Mouse (Mus musculus) frontal cortex, postnatal 10 days (tissue): ENCODE measurements around the gene Odc1.
"Not testable (repeated sequence)": the region's sequence is repeated elsewhere in the genome, so short reads cannot be mapped to it uniquely, and the experiment has no call there.

Experiments
- DNase-seq, 2 experiments: peaks; one replicate each; pipeline ENCODE4 v3.0.0; 2022; ENCODE audit warnings: low spot score in 2 of 2, mixed read lengths in 1 of 2

Gene Odc1

DNA sequence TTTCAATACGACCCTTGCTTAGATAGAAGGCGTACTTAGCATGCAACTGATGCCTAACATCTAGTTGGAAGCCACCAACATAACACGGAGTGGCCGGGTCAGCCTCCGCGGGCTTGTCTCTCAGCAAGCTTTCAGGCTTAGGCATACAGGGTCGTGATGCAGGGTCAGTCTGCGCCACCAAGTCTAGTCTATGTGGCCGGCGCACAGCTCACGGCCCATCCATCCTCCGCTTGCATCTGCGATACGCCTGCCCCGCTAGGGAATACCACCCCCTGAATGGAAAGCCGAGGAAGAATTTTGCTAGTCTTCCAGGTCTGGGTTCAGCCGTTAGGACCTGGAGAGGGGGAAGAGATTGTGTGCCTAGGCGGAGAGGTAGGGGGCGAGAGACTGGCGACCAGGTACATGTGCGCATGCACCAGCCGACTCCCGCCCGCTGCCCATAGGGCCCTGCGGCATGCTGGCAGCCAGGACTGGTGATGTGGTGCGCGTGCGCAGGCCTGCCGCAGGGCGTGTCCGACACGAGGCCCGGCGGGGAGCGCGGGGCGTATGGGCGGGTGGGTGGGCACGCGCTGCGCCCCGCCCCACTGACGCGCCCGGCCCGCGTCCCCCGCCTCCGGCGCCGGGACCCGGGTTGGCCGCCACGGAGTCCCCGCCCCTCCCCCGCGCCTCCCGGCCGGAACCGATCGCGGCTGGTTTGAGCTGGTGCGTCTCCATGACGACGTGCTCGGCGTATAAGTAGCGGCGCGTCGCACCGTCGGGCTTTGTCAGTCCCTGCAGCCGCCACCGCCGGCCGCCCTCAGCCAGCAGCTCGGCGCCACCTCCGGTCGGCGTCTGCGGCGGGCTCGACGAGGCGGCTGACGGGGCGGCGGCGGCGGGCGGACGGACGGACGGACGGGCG lies at the start of gene Odc1:
Gene Odc1, plus strand, starts transcription at position 586 of the 898 bp plus-strand sequence.
- peak; percentile 97 to 98 for DNase-seq

DNA sequence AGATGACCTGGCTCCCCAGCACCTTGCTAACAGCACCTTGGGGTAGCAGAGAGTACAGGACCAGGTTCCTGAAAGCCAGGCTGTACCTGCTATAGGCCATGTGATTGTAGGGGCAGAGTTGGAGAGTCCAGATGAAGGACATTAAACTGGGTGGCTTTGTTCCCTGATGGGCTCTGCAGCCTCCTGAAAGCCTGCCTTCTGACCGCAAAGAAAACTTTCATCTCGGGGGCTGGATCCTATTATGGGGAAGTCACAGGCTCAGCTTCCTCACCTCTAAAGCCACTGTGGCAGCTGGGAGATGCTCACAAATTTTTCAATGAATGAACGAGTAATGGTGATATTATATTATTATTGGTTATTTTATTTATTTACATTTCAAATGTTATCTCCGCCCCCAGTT lies 49.8 kb upstream of the Odc1 start:
- DNase-seq, result no peak

DNA sequence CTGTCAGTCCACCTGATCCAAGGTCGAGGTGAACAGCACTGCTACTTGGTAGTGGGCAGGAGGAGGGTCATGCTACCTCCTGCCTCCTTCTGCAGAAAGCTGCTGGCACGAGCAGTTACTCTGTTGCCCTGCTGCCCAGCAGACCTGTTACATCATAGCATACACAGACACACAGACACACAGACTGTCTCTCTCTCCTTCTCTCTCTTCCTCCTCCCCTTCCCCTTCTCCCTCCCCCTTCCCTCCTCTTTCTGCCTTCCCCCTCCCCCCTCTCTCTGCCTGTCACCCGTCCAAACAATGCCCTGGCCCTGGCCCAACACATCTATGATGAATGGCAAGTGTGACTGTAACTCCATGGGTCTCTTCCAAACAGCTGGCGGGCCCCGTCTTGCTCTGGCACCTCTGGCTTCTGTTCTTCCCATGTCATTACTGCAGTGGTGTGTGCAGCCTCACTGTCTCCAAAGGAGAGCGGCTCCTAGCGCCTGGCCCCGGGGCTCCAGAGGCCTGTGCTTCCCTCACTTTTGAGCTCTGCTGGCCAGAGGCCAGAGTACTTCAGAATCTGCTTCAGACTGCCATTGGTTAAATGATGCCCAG lies 48.6 kb upstream of the Odc1 start:
- no peak for DNase-seq

DNA sequence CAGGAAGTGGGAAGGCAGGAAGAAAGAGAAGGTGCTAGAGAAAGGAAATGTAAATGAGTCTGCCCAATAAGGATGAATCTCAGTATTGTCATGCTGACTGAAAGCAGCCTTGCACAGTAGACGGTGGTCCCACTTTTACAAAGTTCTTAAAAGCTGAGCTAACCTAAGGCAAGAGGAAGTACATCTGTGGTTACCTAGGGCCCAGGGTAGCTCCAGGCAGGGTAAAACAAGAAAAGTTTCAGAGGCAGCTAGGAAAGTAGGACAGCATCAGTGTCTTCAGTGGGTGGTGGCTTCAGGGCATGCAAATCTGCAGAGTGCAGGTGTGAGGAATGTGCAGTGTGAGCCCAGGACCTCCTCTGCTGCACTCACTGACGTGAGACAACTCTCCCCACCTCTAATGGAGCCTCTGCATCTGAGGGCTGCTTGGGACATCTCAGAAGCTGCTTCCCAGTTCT lies 38.9 kb upstream of the Odc1 start:
- DNase-seq, result no peak

DNA sequence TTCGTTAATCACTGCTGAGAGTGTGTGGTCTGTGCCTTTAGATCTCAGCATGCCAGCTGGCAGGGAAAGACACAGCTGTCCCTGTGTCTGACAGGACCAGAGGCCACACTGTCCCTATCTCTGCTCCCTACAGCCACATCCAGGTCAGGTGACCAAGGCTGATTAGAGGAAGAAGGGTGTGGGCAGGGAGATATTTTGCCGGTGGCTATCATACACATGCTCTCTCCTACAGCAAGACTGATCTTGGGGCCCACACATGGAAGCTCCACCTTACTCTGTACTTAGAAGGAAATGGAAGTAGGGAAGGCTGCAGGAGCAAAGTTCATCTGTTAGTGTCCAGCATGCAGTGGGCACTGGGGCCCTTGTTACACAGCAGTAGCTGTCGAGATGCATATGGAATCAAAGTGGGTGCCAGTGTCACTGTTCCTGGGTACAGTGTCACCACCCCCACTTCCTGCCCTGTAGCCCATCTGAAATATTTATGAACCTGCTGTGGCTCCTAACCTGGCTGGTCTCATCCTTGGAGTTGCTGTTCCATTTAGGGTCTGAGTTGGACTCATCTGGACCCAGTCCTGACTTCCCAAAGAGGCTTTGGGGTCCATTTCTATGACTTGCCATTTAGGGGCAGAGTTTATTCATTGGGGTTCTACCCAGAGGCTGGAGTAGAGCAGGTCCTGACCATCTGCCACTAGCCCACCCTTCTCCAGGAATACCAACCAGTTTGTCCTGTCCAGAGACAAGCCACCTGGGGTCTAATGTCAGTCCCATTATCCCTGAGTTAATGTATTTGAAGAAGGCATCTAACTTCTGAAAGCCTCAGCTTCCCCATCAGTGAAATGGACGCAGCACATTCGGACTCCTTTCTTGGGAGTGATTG lies 38.2 kb upstream of the Odc1 start:
- no peak for DNase-seq

DNA sequence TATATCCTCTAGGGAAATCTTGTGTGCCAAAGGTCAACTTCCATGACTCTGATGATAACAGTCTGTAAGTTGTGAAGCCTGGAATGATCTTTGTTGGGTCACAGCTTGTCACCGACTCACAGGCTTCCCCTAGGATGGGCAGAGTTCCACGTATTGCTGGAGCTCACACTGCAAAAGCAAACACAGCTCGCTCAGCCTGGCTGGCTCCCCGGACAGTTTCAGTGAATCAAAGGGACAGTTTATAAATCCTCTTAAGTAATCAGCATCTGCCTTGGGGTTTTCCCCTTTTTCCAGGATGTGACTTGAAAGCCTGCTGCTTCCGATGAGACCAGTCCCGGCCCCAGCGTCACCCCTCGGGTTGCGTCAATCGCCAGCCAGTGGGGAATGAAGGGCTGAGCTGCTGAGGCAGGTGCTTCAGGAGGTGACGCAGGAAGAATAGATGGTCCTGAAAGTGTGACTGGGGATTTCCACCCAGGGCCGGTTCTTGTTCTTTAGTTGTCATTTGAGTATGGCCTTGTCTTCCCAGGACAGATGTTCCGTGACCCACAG lies 37.5 kb upstream of the Odc1 start:
- peak in 1 of 2 experiments; percentile 19 for DNase-seq

DNA sequence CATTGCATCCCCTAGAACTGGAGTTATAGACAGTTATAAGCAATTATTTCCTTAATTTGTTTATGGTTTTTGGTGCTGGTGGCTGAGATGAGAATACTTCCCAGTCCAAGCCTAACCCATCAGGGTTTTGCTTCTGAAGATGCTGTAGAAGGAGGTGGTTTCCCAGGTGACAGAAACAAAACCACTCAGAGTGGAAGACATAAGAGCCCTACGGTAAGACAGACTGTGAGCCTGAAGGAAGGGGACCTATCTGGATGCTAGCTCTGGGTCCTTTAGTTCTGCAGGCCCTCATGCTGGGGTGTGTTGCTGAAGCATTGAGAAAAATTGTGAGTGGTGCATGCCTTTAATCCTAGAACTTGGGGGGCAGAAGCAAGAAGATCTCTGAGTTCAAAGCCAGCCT lies 35.3 kb upstream of the Odc1 start:
- DNase-seq, result no peak

DNA sequence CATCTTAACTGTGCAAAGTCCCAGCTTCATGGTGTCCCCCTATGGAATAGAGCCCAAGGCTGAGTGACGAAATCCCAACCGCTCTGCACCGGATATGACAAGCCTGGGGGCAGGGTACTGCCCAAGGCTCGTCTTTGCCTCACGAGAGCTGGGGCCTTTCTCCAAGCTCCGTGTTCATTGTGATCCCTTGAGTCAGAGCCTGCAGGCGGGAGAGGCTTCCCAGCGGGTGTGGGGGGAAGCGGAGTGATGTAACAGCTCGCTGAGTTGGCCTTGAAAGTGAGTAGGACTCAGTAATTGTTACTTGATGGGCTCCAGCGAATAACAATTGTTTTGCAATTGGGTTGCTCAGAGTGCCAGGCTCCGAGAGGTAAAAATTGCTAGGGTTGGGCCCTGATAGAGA lies 34.4 kb upstream of the Odc1 start:
- no peak for DNase-seq

DNA sequence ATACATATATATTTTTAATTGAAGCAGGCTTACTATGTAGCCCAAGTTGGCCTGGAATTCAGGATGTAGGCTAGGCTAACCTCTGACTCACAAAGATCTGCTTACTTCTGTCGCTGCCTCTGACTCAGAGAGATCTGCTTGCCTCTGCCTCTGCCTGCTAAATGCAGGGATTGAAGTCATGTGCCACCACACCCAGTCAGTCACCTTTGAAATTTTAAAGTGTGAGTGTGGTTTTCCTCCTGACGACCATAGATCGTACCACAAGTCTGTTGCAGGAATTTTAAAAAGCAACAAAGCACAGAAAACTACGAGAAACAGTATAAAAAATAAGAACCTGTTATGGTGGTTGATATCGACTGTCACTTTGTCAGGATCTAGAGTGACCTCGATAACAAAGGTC lies 33.6 kb upstream of the Odc1 start:
- DNase-seq, result no peak

DNA sequence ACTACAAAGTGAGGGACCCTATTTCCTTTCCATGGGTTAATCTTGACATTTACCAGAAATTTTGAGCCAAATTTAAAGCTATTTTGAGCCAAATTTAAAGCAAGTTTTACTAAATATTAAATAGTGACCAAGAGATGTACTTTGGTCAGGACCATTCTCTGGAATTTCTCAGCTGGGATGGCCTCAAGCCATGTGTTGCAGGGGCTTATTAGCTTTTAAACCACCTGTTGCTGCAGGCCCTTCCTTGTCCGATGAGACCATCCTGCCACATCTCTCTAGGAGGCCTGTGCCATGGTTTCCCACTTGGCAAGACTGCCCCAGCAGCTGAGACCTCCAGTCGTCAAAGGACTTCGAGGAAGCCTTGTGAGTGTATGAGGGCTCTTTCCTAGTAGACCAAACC lies 15.4 kb upstream of the Odc1 start:
- no peak for DNase-seq

DNA sequence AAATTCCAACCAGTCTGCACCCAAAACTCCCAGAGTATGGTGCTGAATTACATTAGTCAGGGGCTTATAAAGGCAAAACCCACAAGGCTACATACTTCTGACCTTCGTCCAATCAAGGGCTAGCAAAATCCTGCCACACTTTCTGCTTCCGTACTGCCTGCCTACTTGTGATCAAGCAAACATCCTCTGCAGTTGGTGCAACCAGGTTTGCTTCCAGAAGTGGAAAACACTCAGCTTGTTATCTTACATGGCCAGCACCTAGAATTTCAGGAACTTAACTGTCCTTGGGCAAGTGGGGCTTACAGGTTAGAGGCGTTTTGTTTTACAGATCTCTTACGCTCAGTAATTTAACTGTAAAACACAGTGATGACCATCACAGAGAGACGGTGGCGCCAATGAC lies 14.9 kb upstream of the Odc1 start:
- no peak for DNase-seq

DNA sequence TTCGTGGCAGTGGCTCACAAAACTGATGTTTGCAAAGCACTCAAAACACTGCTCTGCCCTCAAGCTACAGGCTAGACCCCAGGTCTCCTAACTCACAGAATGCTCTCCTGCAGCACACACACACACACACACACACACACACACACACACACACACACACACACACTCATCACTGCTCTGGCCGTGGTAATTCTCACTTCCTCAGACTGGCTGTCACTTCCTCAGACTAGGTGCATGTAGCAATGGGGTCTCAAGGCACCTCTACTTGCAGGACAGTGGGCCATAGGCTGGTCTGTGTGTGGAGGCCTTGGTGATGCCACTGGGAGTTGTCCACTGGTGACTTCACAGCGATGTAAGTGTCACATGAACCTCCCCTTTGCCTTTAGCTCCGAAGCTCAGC lies 13.8 kb upstream of the Odc1 start:
- DNase-seq, result no peak

DNA sequence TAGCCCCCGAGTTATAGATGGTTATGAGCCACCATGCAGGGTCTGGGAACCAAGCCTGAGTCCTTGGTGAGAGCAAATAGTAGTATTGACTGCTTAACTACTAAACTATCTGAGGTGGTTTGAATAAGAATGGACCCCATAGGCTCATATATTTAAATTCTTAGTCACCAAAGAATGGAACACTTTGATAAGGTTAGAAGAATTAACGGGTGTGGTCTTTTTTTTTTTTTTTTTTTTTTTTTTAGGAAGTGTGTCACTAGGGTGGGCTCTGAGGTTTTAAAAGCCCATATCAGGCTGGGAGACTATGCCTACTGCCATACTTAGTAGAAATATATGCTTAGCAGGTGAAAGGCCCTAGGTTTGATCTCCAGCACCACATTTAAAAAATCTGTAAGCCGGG lies 8.4 kb upstream of the Odc1 start:
- no peak for DNase-seq

DNA sequence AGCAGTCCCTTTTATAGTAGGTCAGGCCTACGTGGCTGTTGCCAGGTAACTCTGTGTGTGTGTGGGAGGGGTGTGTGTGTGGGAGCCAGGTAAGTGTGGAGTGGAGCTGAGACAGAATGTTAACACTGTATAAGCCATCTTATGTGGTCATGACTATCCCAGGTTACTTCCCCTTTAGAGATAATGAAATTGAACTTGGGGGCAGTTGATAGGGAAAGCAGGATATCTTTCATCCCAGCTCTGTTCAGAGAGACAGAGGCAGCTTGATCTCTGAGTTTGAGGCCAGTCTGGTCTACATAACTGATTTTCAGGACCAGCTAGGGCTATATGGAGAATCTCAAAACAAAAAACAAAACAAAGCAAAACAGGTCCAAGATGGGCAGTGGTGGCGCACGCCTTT lies 7.4 kb upstream of the Odc1 start:
- no peak for DNase-seq

DNA sequence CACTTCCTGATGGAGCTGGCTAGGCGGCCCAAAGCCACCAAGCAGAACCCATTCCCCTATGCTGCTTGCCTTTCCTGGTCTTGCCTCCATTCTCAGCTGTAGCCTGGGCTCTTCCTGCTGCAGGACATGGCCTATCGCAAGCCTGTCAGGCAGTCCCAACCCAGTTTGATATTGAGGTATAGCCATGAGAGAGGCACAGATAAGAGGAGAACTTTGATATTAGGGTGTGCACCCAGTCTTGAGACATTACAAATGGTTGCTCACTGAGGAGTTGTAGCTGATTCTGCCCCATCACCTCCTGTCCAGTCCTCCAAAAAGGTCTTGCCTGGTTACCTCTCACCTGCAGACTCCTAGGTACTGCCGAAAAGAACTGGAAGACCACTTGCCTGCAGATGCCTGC lies 6.5 kb upstream of the Odc1 start:
- no peak for DNase-seq

DNA sequence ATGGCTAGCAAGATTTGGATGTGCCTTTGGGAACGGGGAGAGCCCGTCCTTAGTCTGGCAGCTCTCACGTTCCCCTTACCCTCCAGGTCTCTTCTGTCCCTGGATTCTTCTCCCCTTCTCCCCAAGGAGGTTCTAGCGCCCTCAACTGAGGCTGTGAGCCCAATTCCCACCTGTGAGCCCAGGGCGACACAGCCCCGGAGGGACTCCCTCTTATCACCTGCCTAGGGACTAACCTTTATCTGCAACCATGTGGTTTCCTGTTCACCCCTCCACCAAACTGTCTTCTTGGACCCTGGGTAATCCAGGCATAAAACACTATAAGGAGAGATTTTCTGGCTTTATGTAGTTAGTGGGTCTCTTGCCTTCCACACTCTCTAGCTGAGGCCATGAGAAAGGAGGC lies 5.6 kb upstream of the Odc1 start:
- no peak for DNase-seq

DNA sequence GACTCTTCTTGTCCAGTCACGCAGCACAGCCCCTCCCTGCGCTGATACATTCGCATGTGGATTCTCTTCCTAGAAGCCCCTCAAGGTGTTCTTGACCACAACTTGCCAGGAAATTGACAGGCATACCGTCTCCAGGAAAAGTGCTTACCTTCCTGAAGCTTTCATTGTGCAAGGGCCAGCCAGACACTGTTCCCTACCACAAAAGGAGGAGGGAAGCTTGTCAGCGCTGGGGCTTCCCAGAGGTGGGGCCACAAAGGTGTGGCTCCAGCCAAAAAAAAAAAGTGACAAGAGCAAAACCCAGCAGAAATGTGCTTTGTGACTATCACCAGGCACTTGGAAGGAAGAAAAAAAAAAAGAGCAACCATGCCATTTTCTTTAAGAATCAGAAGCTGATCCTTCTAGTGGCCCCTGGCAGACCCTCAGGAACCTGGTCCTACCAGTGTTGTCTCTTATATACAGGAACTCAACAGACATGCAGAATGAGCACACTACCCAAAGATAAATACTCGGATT lies 4.5 kb upstream of the Odc1 start:
- DNase-seq, result no peak

DNA sequence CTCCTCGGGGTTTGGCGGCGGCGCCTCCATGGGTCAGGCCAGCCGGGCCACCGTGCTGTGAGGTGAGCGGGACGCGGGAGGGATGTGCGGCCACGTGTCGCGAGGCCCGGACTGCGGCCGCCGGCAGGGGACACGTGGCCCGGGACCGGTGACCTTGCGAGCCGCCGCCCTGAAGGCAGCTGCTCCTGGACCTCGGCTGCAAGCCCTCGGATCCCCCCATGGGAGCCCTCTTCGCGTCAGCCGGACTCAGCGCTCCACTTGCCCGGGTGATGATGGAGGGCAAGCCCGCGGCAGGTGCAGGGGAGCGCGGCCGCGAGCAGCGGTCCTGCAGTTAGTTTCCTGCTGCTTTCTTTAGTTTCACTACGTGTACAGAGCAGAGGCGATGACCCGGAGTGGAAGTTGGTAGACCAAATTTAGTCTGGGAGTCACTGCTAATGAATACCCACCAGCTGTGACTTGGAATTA lies 545 bp downstream of the Odc1 start:
- DNase-seq, result no peak

DNA sequence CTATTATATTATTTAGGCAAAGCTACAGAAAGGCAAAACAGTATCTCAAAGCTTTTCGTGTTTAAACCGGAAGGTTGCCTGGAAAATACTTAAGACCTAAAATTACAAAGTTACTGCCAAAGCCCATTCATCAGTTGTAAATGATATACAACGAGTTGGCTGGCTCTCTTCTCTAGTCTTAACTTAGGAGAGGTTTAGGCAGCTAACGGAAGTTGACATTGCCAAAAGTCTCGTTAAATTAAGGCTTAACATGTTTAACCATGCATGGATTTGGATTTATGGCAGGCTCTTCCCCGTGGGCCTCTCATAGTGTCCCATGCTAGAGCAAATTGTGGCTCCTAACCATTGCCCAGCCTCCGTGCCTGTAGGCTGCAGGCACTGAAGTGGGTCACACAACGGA lies 1.3 kb downstream of the Odc1 start:
- DNase-seq, result no peak

DNA sequence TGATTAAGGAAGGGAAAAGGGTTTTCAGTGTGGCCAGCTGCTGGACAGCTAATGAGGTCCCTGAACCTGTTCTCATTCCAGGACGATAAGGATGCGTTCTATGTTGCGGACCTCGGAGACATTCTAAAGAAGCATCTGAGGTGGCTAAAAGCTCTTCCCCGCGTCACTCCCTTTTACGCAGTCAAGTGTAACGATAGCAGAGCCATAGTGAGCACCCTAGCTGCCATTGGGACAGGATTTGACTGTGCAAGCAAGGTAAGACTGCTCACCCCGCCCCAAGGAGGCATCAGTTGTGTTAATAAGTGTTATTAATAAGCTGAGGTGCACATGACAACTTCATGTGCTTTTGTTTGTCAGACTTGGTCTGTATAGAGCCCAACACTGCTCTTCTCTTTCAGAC lies 3.0 kb downstream of the Odc1 start:
- not testable (repeated sequence) for DNase-seq

DNA sequence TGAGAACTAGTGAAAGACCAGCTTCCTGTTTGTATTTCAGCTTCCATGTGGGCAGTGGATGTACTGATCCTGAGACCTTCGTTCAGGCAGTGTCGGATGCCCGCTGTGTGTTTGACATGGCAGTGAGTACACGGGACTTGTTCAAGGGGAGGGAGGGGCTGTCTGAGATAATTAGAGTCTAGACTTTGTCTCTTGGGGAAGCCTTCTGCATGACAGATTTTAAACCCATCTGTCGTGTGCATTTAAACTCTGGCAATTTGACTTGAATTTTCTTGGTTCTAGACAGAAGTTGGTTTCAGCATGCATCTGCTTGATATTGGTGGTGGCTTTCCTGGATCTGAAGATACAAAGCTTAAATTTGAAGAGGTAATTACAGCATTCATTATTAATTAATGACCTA lies 3.9 kb downstream of the Odc1 start:
- DNase-seq, result no peak

DNA sequence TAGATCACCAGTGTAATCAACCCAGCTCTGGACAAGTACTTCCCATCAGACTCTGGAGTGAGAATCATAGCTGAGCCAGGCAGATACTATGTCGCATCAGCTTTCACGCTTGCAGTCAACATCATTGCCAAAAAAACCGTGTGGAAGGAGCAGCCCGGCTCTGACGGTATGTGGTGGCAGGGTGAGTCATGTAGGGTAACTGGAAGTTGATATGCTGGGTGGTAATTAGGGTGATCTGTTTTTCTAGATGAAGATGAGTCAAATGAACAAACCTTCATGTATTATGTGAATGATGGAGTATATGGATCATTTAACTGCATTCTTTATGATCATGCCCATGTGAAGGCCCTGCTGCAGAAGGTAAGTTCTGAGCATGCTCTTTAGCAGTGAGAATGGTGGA lies 4.8 kb downstream of the Odc1 start:
- not testable (repeated sequence) for DNase-seq
